In the genomic region with DNA sequence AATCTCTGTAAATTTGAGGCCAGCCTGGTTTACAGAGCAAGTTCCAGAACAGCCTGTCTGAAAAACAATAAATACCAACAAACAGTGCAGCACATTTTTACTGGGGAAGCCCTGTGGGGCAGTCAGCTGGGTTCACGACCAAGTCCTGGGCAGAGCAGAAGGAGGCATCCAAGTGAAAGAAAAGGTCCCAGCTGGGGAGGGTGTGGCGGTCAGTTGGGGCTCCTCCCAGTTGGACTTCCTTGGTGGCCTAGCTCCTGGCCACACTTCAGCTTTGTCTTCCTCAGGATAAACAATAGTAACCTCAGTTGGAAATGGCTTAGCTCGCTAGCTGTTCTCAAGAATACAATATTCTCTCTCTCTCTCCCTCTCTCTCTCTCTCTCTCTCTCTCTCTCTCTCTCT, we compare ENCODE assay signal across 25 mouse cellular contexts. TPM values are rescaled to one million over a fixed set of nuclear protein-coding genes. Genes with fewer than 3 reads are reported as not detected.
DNase-seq lines count a peak whose midpoint lies in the region; ATAC-seq and TF ChIP-seq lines count a peak whose summit lies in the region.
"Had no signal": no experiment of that assay in that cellular context is flagged by ENCODE, and none has a peak within 500 bp of the region (broad histone marks: within the 10 kb centered on the region; RNA-seq: fewer than 3 reads in every experiment).

No protein-coding gene starts in this region.

- H3K27me3 ChIP-seq in cerebellum, adult 2 months (ENCODE audit: control insufficient read depth, insufficient read depth, low read length) = no peaks in the 10 kb centered on the region
- H3K27me3 ChIP-seq in hindbrain, postnatal 0 days (ENCODE audit: insufficient read depth, low read length) = no peaks in the 10 kb centered on the region
- no peaks in the 10 kb centered on the region for H3K27me3 ChIP-seq in hindbrain, embryonic 11.5 days (ENCODE audit: control insufficient read depth, insufficient read depth, low read length)
- H3K27me3 ChIP-seq in myocyte (ENCODE audit: control insufficient read depth, insufficient read depth, insufficient read length) = no peaks in the 10 kb centered on the region
- H3K27me3 ChIP-seq: hindbrain, embryonic 15.5 days; liver, embryonic 15.5 days; midbrain, embryonic 15.5 days had no signal

- TF ChIP-seq POLR2A in cerebellum, adult 2 months (IDR thresholded peaks at IDR 0.05; ENCODE audit: borderline replicate concordance, insufficient read depth, low read length) = no peak
- TF ChIP-seq POLR2A in myocyte (IDR thresholded peaks at IDR 0.05; ENCODE audit: insufficient read length, low read depth) = no peak

- H3K79me2 ChIP-seq in myocyte (ENCODE audit: control insufficient read depth, insufficient read depth) = no peaks in the 10 kb centered on the region

- peak; percentile 19 to 31 for DNase-seq in cerebellum, adult 2 months
- peak; percentile 31 for DNase-seq in hindbrain, postnatal 0 days (ENCODE audit: low spot score)
- DNase-seq in hindbrain, embryonic 11.5 days (ENCODE audit: low spot score) = no peak
- peak; percentile 88 for DNase-seq in adipocyte (ENCODE audit: low spot score)
- DNase-seq: gastrocnemius, postnatal 25 days; layer of hippocampus, postnatal 36 days; lung, postnatal 14 days; right cerebral cortex, postnatal 4 days; thymus, adult 2 months had no signal

- no peak overlapping the region for H3K9ac ChIP-seq in hindbrain, postnatal 0 days (replicated peaks; ENCODE audit: low read length)
- no peak overlapping the region for H3K9ac ChIP-seq in hindbrain, embryonic 11.5 days (ENCODE audit: low read depth, low read length)
- H3K9ac ChIP-seq: forebrain, embryonic 13.5 days; heart, embryonic 12.5 days; hindbrain, embryonic 15.5 days; limb, embryonic 15.5 days; liver, embryonic 15.5 days; midbrain, embryonic 15.5 days had no signal

- no peak for TF ChIP-seq CTCF in cerebellum, adult 2 months (IDR thresholded peaks at IDR 0.05; ENCODE audit: borderline replicate concordance, insufficient read depth, low read depth, low read length)
- no peak for TF ChIP-seq CTCF in hindbrain, postnatal 0 days (IDR thresholded peaks at IDR 0.05; ENCODE audit: low read depth)

- H3K27ac ChIP-seq in cerebellum, adult 2 months (ENCODE audit: insufficient read depth, low read length) = no peak overlapping the region
- H3K27ac ChIP-seq in hindbrain, postnatal 0 days = no peak overlapping the region
- H3K27ac ChIP-seq in hindbrain, embryonic 11.5 days (ENCODE audit: low read depth, low read length) = no peak overlapping the region
- H3K27ac ChIP-seq: forebrain, embryonic 13.5 days; hindbrain, embryonic 15.5 days; kidney, postnatal 0 days; limb, embryonic 15.5 days; liver, embryonic 15.5 days; midbrain, embryonic 15.5 days had no signal

- no peak overlapping the region for H3ac ChIP-seq in myocyte (ENCODE audit: control insufficient read depth, insufficient read length)

- no peaks in the 10 kb centered on the region for H3K36me3 ChIP-seq in hindbrain, postnatal 0 days (ENCODE audit: insufficient read depth, low read length)
- no peaks in the 10 kb centered on the region for H3K36me3 ChIP-seq in hindbrain, embryonic 11.5 days (ENCODE audit: control insufficient read depth, insufficient read depth, low read length)
- H3K36me3 ChIP-seq in myocyte (ENCODE audit: control insufficient read depth, insufficient read depth) = no peaks in the 10 kb centered on the region
- H3K36me3 ChIP-seq: heart, embryonic 12.5 days; limb, embryonic 15.5 days; liver, embryonic 15.5 days; midbrain, embryonic 15.5 days had no signal

- H3K4me3 ChIP-seq in cerebellum, adult 2 months (replicated peaks; ENCODE audit: insufficient read depth, low read depth, low read length) = no peak overlapping the region
- H3K4me3 ChIP-seq in hindbrain, postnatal 0 days (ENCODE audit: low read length) = no peak overlapping the region
- H3K4me3 ChIP-seq in hindbrain, embryonic 11.5 days (ENCODE audit: low read depth, low read length) = no peak overlapping the region
- H3K4me3 ChIP-seq in myocyte = no peak overlapping the region
- H3K4me3 ChIP-seq: forebrain, embryonic 13.5 days; heart, embryonic 12.5 days; hindbrain, embryonic 15.5 days; limb, embryonic 15.5 days; liver, embryonic 15.5 days; megakaryocyte, embryonic 14.5 days; midbrain, embryonic 15.5 days had no signal

- peaks cover 4% of the 10 kb centered on the region; the same call in 1 of the 2 replicates for H3K4me1 ChIP-seq in cerebellum, adult 2 months (ENCODE audit: control insufficient read depth, insufficient read depth, low read length)
- H3K4me1 ChIP-seq in hindbrain, postnatal 0 days (ENCODE audit: insufficient read depth, low read length) = no peaks in the 10 kb centered on the region
- no peaks in the 10 kb centered on the region for H3K4me1 ChIP-seq in hindbrain, embryonic 11.5 days (replicated peaks; ENCODE audit: control insufficient read depth, insufficient read depth, low read length)
- H3K4me1 ChIP-seq: forebrain, embryonic 13.5 days; hindbrain, embryonic 15.5 days; limb, embryonic 15.5 days; liver, embryonic 15.5 days had no signal

- WGBS in cerebellum, adult 2 months = 17% methylated on average over 3 of the region's 3 CpGs
- WGBS in hindbrain, postnatal 0 days = 15% methylated on average over 3 of the region's 3 CpGs
- 11% methylated on average over 3 of the region's 3 CpGs for WGBS in hindbrain, embryonic 11.5 days

- no peak overlapping the region for H3K4me2 ChIP-seq in hindbrain, postnatal 0 days (ENCODE audit: low read depth, low read length)
- no peak overlapping the region for H3K4me2 ChIP-seq in hindbrain, embryonic 11.5 days (replicated peaks; ENCODE audit: low read depth, low read length)
- peak overlapping the region; percentile 67 for H3K4me2 ChIP-seq in myocyte (ENCODE audit: low read depth)
- H3K4me2 ChIP-seq: forebrain, embryonic 13.5 days; heart, embryonic 12.5 days; hindbrain, embryonic 15.5 days; limb, embryonic 15.5 days; liver, embryonic 15.5 days; midbrain, embryonic 15.5 days had no signal

- H3K9me3 ChIP-seq in hindbrain, postnatal 0 days (ENCODE audit: low read length) = no peaks in the 10 kb centered on the region
- no peaks in the 10 kb centered on the region for H3K9me3 ChIP-seq in hindbrain, embryonic 11.5 days (ENCODE audit: control insufficient read depth, low read length)
- H3K9me3 ChIP-seq: forebrain, embryonic 13.5 days; heart, embryonic 12.5 days; hindbrain, embryonic 15.5 days; limb, embryonic 15.5 days; liver, embryonic 15.5 days; megakaryocyte, embryonic 14.5 days; midbrain, embryonic 15.5 days had no signal

- no peak for ATAC-seq in cerebellum, adult (ENCODE audit: insufficient number of reproducible peaks, low FRiP score, low TSS enrichment)
- ATAC-seq in hindbrain, postnatal 0 days = no peak
- no peak for ATAC-seq in hindbrain, embryonic 11.5 days (ENCODE audit: low FRiP score)
- no peak for ATAC-seq in erythroid progenitor cell, adult 5-6 weeks (replicated peaks; ENCODE audit: low FRiP score, poor library complexity, severe bottlenecking)
- ATAC-seq: forebrain, embryonic 13.5 days; intestine, postnatal 0 days; midbrain, embryonic 15.5 days had no signal

RNA-seq across cellular contexts. Expression of gene Fut7, which starts 5.6 kb away (rescaled TPM):
- 0.51 and 0.71 TPM in 2 replicates for polyA plus RNA-seq in cerebellum, adult 2 months (2012; rRNA removed)
- total RNA-seq in hindbrain, postnatal 0 days (2014; rRNA removed) = 1.0 TPM in 1 of 2 replicates, not detected in the other
- polyA plus RNA-seq in hindbrain, postnatal 0 days (2015; fragmentation: Nextera tagmentation; extraction: Ambion mirVana) = 0.18 and 0.20 TPM in 2 replicates
- 0.11 TPM in 1 of 2 replicates, not detected in the other for polyA plus RNA-seq in hindbrain, embryonic 11.5 days (2014; fragmentation: Nextera tagmentation; extraction: Ambion mirVana)
- 0.08 TPM for polyA plus RNA-seq in myocyte (2012; fragmentation: generic; extraction: Trizol)
- total RNA-seq in erythroid progenitor cell, adult 5-6 weeks (2015; ENCODE audit: low replicate concordance) = 4.3 TPM in 1 of 2 replicates, not detected in the other
- 0.77 TPM in 1 of 2 replicates, not detected in the other for total RNA-seq in erythroid progenitor cell, adult 5-6 weeks (2017; ENCODE audit: low replicate concordance)
- total RNA-seq: gastrocnemius, postnatal 25 days; heart, postnatal 14 days had no signal
- polyA plus RNA-seq: embryonic facial prominence, embryonic 11.5 days; heart, embryonic 12.5 days; kidney, postnatal 0 days had no signal

RNA-seq across cellular contexts. Expression of gene Abca2, which starts 11.1 kb away (rescaled TPM):
- polyA plus RNA-seq in cerebellum, adult 2 months (2012; rRNA removed) = 285 and 294 TPM in 2 replicates
- total RNA-seq in hindbrain, postnatal 0 days (2014; rRNA removed) = 84.6 and 94.9 TPM in 2 replicates
- 10.7 and 12.5 TPM in 2 replicates for polyA plus RNA-seq in hindbrain, postnatal 0 days (2015; fragmentation: Nextera tagmentation; extraction: Ambion mirVana)
- polyA plus RNA-seq in hindbrain, embryonic 11.5 days (2014; fragmentation: Nextera tagmentation; extraction: Ambion mirVana) = 3.5 and 3.7 TPM in 2 replicates
- 9.8 TPM for polyA plus RNA-seq in myocyte (2012; fragmentation: generic; extraction: Trizol)
- 5.0 and 5.8 TPM in 2 replicates for total RNA-seq in erythroid progenitor cell, adult 5-6 weeks (2015; ENCODE audit: low replicate concordance)
- total RNA-seq in erythroid progenitor cell, adult 5-6 weeks (2017; ENCODE audit: low replicate concordance) = 1.3 and 2.4 TPM in 2 replicates

RNA-seq across cellular contexts. Expression of gene Npdc1, which starts 18.3 kb away (rescaled TPM):
- 502 and 505 TPM in 2 replicates for polyA plus RNA-seq in cerebellum, adult 2 months (2012; rRNA removed)
- total RNA-seq in hindbrain, postnatal 0 days (2014; rRNA removed) = 249 and 289 TPM in 2 replicates
- polyA plus RNA-seq in hindbrain, postnatal 0 days (2015; fragmentation: Nextera tagmentation; extraction: Ambion mirVana) = 416 and 422 TPM in 2 replicates
- polyA plus RNA-seq in hindbrain, embryonic 11.5 days (2014; fragmentation: Nextera tagmentation; extraction: Ambion mirVana) = 123 and 151 TPM in 2 replicates
- polyA plus RNA-seq in myocyte (2012; fragmentation: generic; extraction: Trizol) = 114 TPM
- not detected in 2 replicates for total RNA-seq in erythroid progenitor cell, adult 5-6 weeks (2015; ENCODE audit: low replicate concordance)
- total RNA-seq in erythroid progenitor cell, adult 5-6 weeks (2017; ENCODE audit: low replicate concordance) = not detected in 2 replicates

RNA-seq across cellular contexts. Expression of gene Entpd2, which starts 21.8 kb away (rescaled TPM):
- polyA plus RNA-seq in cerebellum, adult 2 months (2012; rRNA removed) = 12.3 and 12.5 TPM in 2 replicates
- 8.4 and 12.9 TPM in 2 replicates for total RNA-seq in hindbrain, postnatal 0 days (2014; rRNA removed)
- polyA plus RNA-seq in hindbrain, postnatal 0 days (2015; fragmentation: Nextera tagmentation; extraction: Ambion mirVana) = 10.8 and 12.3 TPM in 2 replicates
- polyA plus RNA-seq in hindbrain, embryonic 11.5 days (2014; fragmentation: Nextera tagmentation; extraction: Ambion mirVana) = 0.21 TPM in 1 of 2 replicates, not detected in the other
- 0.89 TPM for polyA plus RNA-seq in myocyte (2012; fragmentation: generic; extraction: Trizol)
- not detected in 2 replicates for total RNA-seq in erythroid progenitor cell, adult 5-6 weeks (2015; ENCODE audit: low replicate concordance)
- total RNA-seq in erythroid progenitor cell, adult 5-6 weeks (2017; ENCODE audit: low replicate concordance) = not detected in 2 replicates
- total RNA-seq: common myeloid progenitor, adult 5-6 weeks had no signal
- polyA plus RNA-seq: C2C12 had no signal

RNA-seq across cellular contexts. Expression of gene Clic3, which starts 39.2 kb away (rescaled TPM):
- polyA plus RNA-seq in cerebellum, adult 2 months (2012; rRNA removed) = 0.84 and 2.8 TPM in 2 replicates
- total RNA-seq in hindbrain, postnatal 0 days (2014; rRNA removed) = 0.97 and 3.9 TPM in 2 replicates
- 4.1 and 4.8 TPM in 2 replicates for polyA plus RNA-seq in hindbrain, postnatal 0 days (2015; fragmentation: Nextera tagmentation; extraction: Ambion mirVana)
- polyA plus RNA-seq in hindbrain, embryonic 11.5 days (2014; fragmentation: Nextera tagmentation; extraction: Ambion mirVana) = 0.57 TPM in 1 of 2 replicates, not detected in the other
- polyA plus RNA-seq in myocyte (2012; fragmentation: generic; extraction: Trizol) = 13.5 TPM
- not detected in 2 replicates for total RNA-seq in erythroid progenitor cell, adult 5-6 weeks (2015; ENCODE audit: low replicate concordance)
- not detected in 2 replicates for total RNA-seq in erythroid progenitor cell, adult 5-6 weeks (2017; ENCODE audit: low replicate concordance)
- total RNA-seq: common myeloid progenitor, adult 5-6 weeks had no signal
- polyA plus RNA-seq: embryonic facial prominence, embryonic 11.5 days had no signal

Comparison
In these comparisons a context has a peak if more than half of its experiments do, and no peak if none do; other contexts are left out.
1. RNA of gene Abca2, which starts 11.1 kb away (polyA plus RNA-seq): 285 to 294 TPM in cerebellum, adult 2 months; 10.7 to 12.5 TPM in hindbrain, postnatal 0 days, 9.8 TPM in myocyte (single experiment) and 3.5 to 3.7 TPM in hindbrain, embryonic 11.5 days; every median in the first group is over 10 times any median in the second.